Mouse (Mus musculus) liver, embryonic 12.5 days (tissue): Measurements from ENCODE around the gene Slc43a2. TPM values are rescaled to one million over a fixed set of nuclear protein-coding genes. Genes with fewer than 3 reads are reported as not detected.
"Not testable (repeated sequence)": the region's sequence is repeated elsewhere in the genome, so short reads cannot be mapped to it uniquely, and the experiment has no call there.

ENCODE experiments used
- ATAC-seq: fragments of 200-750 bp; cut with Nextera tagmentation; 2 replicates; pipeline ENCODE4 v1.8.0; 2017; ENCODE audit warnings: moderate number of reproducible peaks, mild to moderate bottlenecking, moderate library complexity
- H3K27ac ChIP-seq: fragments of 300-500 bp; sonication (generic); 2 replicates; pipeline ENCODE4 v1.5.1; 2016; ENCODE audit warnings: mild to moderate bottlenecking
- H3K27me3 ChIP-seq: fragments of 300-500 bp; sonication (generic); replicated peaks from 2 replicates; pipeline ENCODE4 v1.6.1; 2016; ENCODE audit warnings: mild to moderate bottlenecking, moderate library complexity
- H3K36me3 ChIP-seq: fragments of 300-500 bp; sonication (generic); 2 replicates; pipeline ENCODE4 v1.6.1; 2016; ENCODE audit warnings: mild to moderate bottlenecking, moderate library complexity
- H3K4me1 ChIP-seq: fragments of 300-500 bp; sonication (generic); 2 replicates; pipeline ENCODE4 v1.6.1; 2016
- H3K4me2 ChIP-seq: fragments of 300-500 bp; sonication (generic); 2 replicates; pipeline ENCODE4 v1.6.1; 2016; ENCODE audit warnings: mild to moderate bottlenecking, moderate library complexity
- H3K4me3 ChIP-seq: fragments of 300-500 bp; sonication (generic); 2 replicates; pipeline ENCODE4 v1.5.1; 2016; ENCODE audit warnings: mild to moderate bottlenecking, moderate library complexity
- H3K9ac ChIP-seq: fragments of 300-500 bp; sonication (generic); 2 replicates; pipeline ENCODE4 v1.6.1; 2016; ENCODE audit warnings: mild to moderate bottlenecking, moderate library complexity
- H3K9me3 ChIP-seq: fragments of 300-500 bp; sonication (generic); replicated peaks from 2 replicates; pipeline ENCODE4 v1.6.1; 2016; ENCODE audit warnings: mild to moderate bottlenecking, moderate library complexity
- WGBS: fragments of 180-500 bp; shearing (Covaris S2); methylation state at CpG from one replicate; pipeline ENCODE4 v1.1.7; 2016; ENCODE audit not compliant: insufficient replicate concordance; 5-methylcytosine and 5-hydroxymethylcytosine counted together
- polyA plus RNA-seq: library from polyadenylated mRNA; unstranded; fragments of >200 nt; fragmentation: Nextera tagmentation; extraction: Ambion mirVana; gene quantifications from 2 replicates; pipeline ENCODE4 v1.2.1, GENCODE M21; 2016

The Slc43a2 gene
- polyA plus RNA-seq, 1 experiment from 2014 or later, result 5.9 TPM

DNA sequence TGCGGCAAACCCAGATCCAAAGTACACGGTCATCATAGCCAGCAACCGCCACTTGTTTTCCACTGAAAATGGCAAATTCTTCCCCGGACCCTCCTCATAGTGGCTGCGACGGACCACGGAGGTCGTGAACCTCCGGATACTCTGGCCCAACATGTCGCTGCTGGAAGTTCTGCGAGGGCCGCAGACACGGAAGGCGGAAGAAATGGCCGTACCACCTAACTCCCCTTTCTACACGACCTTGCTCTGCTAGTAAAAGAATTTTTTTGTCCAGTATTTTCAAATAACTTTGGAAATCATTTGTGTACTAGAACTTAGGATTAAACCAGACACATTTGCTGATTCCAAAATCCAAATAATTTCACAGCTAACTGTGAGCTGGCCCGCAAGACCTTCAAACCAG lies 68.3 kb downstream of the Slc43a2 start:
- not testable (repeated sequence) for H3K4me2 ChIP-seq, H3K4me3 ChIP-seq, H3K9ac ChIP-seq, ATAC-seq, H3K9me3 ChIP-seq, H3K27me3 ChIP-seq, H3K27ac ChIP-seq
- peaks cover 25% of the 10 kb centered on the region for H3K4me1 ChIP-seq
- H3K36me3 ChIP-seq, result peaks cover 87% of the 10 kb centered on the region
- WGBS, result 88% methylated on average over 17 of the region's 17 CpGs

DNA sequence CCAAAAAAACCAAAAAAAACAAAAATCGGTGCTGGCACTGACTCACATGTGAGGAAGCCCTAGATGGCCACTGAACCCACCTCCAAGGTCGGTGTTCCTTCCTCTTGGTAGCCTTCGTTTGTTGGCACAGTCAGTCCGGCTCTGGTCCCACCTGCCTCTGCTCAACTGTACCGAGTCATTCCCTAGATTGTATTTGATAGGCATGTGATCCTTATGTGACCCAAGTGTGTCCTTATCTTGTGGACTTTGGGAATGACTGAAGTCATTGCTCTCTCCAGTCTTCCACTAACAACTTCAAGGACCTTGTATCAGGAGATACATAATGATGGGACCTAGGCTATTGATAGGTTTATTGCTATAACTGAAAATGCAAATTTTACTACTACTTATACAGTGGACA lies 73.3 kb downstream of the Slc43a2 start:
- H3K9me3 ChIP-seq, result no peaks in the 10 kb centered on the region
- H3K9ac ChIP-seq, result no peak overlapping the region
- H3K27me3 ChIP-seq, result no peaks in the 10 kb centered on the region
- peaks cover 14% of the 10 kb centered on the region for H3K4me1 ChIP-seq
- 70% methylated on average over 5 of the region's 5 CpGs for WGBS
- H3K36me3 ChIP-seq, result peaks cover 89% of the 10 kb centered on the region
- H3K27ac ChIP-seq, result no peak overlapping the region
- H3K4me2 ChIP-seq, result no peak overlapping the region
- H3K4me3 ChIP-seq, result no peak overlapping the region
- ATAC-seq, result no peak

DNA sequence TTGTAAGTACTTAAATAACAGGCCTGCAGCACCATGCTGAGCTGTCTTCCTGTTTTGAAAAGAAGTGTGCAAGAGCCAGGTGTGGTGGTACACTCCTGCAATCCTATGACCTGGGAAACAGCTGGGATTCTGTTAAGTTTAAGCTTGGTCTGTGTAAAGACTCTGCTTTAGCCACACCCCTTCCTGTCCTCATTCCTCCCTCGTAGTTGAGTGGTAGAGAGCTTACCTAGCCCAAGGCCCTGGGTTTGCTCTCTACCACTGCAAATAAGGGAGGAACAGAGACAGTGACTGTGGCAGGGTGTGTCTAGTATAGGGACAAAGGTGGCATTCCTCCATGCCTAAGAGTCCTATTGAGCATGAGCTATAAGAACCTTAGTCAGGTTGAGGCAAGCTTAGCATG lies 73.8 kb downstream of the Slc43a2 start:
- WGBS, result 34% methylated on average over 1 of the region's 1 CpGs
- Histone ChIP-seq H3K9me3 (no peaks in the 10 kb centered on the region), H3K36me3 (peaks cover 89% of the 10 kb centered on the region), H3K9ac (no peak overlapping the region), H3K4me1 (peaks cover 14% of the 10 kb centered on the region), H3K27me3 (no peaks in the 10 kb centered on the region), H3K4me2 (no peak overlapping the region), H3K27ac (no peak overlapping the region), H3K4me3 (no peak overlapping the region)
- ATAC-seq, result no peak

DNA sequence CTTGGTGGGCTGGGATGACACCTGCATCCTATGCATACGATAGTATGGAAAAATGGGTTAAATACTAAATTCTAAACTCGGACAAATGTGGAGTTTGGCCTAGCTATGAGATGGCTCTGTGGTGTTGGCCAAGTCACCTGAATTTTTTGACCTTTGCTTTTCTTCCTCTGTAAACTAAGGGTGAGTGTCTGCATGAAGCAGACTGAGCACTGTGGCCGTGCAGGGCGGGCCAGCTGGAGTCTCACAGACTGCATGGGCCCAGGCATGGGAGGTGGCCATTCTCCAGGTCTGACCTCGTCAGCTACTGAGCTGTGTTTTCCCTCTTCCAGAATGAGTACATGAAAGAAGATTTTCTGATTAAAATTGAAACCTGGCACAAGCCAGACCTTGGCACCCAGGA lies 77.3 kb downstream of the Slc43a2 start:
- H3K9me3 ChIP-seq, result no peaks in the 10 kb centered on the region
- peaks cover 14% of the 10 kb centered on the region for H3K4me1 ChIP-seq
- 81% methylated on average over 5 of the region's 5 CpGs for WGBS
- no peak overlapping the region for H3K4me2 ChIP-seq
- no peak for ATAC-seq
- no peak overlapping the region for H3K9ac ChIP-seq
- H3K4me3 ChIP-seq, result no peak overlapping the region
- no peak overlapping the region for H3K27ac ChIP-seq
- H3K36me3 ChIP-seq, result peaks cover 84% of the 10 kb centered on the region
- H3K27me3 ChIP-seq, result no peaks in the 10 kb centered on the region

DNA sequence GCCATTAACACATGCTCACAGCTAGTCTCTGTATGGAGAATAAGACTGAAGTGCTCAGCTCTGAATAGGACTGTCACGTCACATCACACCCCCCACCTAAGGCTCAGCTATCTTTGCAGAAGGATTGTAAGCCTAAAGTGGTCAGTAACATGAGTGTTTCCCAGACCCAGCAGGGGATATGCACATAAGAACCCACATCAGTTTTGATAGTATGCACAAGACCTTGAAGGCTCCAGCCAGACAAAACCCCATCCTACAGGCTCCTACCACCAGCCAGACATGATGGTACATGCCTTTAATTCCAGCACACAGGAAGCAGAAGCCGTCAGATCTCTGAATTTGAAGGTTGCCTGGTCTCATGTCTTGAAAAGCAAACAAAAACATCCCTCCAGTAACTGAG lies 78.5 kb downstream of the Slc43a2 start:
- WGBS, result 81% methylated on average over 2 of the region's 2 CpGs

DNA sequence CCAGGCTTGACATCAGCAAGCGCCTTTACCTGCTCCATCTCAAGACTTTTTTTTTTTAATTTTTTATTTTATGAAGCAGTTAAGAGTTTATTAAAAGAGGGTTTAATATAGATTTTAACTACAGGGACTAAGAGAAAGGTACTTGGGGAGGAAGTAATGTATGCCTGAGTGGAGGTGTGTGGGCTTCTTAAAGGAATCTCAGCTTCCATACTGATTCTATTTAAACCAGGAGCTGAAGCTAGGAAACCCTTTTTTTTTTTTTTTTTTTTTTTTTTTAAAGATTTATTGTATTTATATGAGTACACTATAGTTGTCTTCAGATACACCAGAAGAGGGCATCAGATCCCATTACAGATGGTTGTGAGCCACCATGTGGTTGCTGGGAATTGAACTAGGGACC lies 83.3 kb downstream of the Slc43a2 start:
- no peak overlapping the region for H3K9ac ChIP-seq
- peaks cover 78% of the 10 kb centered on the region for H3K36me3 ChIP-seq
- H3K9me3 ChIP-seq, result no peaks in the 10 kb centered on the region
- H3K27ac ChIP-seq, result no peak overlapping the region
- H3K27me3 ChIP-seq, result no peaks in the 10 kb centered on the region
- H3K4me3 ChIP-seq, result no peak overlapping the region
- WGBS, result 81% methylated on average over 1 of the region's 1 CpGs
- H3K4me1 ChIP-seq, result no peaks in the 10 kb centered on the region
- ATAC-seq, result no peak
- H3K4me2 ChIP-seq, result no peak overlapping the region

More for the DNA sequence above, 78.5 kb downstream of the Slc43a2 start:
- no peak for ATAC-seq
- Histone ChIP-seq H3K4me2 (no peak overlapping the region), H3K27ac (no peak overlapping the region), H3K27me3 (no peaks in the 10 kb centered on the region), H3K36me3 (peaks cover 86% of the 10 kb centered on the region), H3K4me3 (no peak overlapping the region), H3K4me1 (peaks cover 14% of the 10 kb centered on the region), H3K9me3 (no peaks in the 10 kb centered on the region), H3K9ac (no peak overlapping the region)

DNA sequence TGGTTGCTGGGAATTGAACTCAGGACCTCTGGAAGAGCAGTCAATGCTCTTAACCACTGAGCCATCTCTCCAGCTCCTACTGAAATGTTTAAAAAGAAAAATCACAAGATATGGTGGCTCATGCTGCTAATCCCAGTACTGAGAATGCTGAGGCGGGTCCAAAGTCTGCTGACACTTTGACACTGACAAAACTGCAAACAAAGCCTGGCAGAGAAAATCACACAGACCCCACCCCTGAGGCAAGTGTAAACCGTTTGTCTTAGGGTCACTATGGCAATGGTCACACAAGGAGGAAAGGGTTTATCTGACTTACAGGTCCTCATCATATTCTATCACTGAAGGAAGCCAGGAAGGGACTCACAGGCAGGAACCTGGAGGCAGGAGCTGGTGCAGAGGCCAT lies 84.1 kb downstream of the Slc43a2 start:
- no peaks in the 10 kb centered on the region for H3K9me3 ChIP-seq
- no peaks in the 10 kb centered on the region for H3K4me1 ChIP-seq
- H3K9ac ChIP-seq, result no peak overlapping the region
- no peaks in the 10 kb centered on the region for H3K27me3 ChIP-seq
- H3K27ac ChIP-seq, result no peak overlapping the region
- ATAC-seq, result no peak
- peaks cover 78% of the 10 kb centered on the region for H3K36me3 ChIP-seq
- H3K4me3 ChIP-seq, result no peak overlapping the region
- H3K4me2 ChIP-seq, result no peak overlapping the region
- WGBS, result 73% methylated on average over 2 of the region's 2 CpGs

DNA sequence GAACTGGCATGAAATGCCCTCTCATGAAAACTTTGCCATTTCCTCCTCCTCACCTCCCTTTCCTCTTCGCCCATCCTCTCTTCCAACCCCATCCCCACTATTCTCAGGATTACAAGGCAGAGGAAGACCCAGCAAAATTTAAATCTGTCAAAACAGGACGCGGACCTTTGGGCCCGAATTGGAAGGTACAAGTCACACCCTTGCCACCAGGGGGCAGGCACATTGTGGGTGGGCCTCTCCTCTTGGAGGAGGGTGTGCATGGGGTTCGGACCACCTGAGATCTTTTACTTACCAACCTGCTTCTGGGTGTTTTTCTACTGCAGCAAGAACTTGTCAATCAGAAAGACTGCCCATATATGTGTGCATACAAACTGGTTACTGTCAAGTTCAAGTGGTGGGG lies 87.6 kb downstream of the Slc43a2 start:
- Histone ChIP-seq H3K9me3 (no peaks in the 10 kb centered on the region), H3K36me3 (peaks cover 76% of the 10 kb centered on the region), H3K9ac (no peak overlapping the region), H3K27me3 (no peaks in the 10 kb centered on the region), H3K27ac (no peak overlapping the region), H3K4me2 (no peak overlapping the region), H3K4me3 (no peak overlapping the region), H3K4me1 (peaks cover 11% of the 10 kb centered on the region)
- ATAC-seq, result no peak
- WGBS, result 77% methylated on average over 5 of the region's 5 CpGs

DNA sequence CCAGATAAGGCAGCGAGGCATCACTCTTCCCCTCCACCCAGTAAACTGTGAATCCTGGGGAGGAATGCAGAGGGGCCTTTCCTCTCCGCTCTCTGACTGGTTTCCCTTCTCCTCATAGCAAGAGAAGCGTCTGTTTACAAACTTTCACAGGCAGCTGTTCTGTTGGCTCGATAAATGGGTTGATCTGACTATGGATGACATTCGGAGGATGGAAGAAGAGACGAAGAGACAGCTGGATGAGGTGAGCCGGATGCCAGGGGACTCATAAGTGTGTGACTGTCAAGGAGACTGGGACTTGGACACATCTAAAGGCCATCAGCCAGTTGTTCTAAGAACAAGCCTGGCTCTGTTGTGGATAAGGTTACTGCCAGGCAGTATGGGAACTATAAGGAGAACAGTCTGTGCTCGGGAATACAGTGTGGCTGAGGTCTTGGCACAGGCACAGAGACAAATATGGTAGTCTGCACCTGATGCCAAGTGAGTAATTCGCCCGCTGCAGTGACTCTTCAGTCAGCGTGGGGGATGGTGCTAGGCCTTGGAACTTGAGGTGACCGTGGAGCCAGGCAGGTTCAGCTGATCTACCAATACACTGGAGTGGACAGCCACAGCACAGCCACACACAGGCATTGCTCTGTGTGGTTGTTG lies 88.8 kb downstream of the Slc43a2 start:
- H3K36me3 ChIP-seq, result peaks cover 77% of the 10 kb centered on the region

DNA sequence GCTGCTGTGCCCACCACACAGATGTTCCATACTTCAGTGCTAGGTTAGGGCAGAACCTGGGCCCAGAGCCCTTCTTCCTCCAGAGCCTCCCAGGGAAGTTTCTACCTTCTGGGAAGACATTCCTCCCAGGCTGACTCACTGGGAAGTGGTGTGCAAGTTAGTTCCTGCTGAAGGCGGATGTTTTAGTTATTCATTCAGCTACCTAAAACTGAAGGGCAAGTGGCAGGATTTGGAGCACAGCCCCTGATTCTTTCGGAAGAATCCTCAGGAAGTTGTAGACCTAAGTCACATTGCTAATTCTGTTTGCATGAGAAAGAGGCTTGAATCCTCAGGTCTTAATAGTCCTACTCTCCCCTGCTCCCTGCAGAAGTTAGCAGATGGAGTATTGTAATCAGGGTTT lies 89.9 kb downstream of the Slc43a2 start:
- WGBS, result 72% methylated on average over 2 of the region's 2 CpGs
- Histone ChIP-seq H3K9ac (no peak overlapping the region), H3K4me3 (no peak overlapping the region), H3K27me3 (no peaks in the 10 kb centered on the region), H3K9me3 (no peaks in the 10 kb centered on the region), H3K4me2 (no peak overlapping the region), H3K36me3 (peaks cover 81% of the 10 kb centered on the region), H3K27ac (no peak overlapping the region), H3K4me1 (peaks cover 16% of the 10 kb centered on the region)
- ATAC-seq, result no peak

More for the DNA sequence above, 88.8 kb downstream of the Slc43a2 start:
- Histone ChIP-seq H3K27ac (no peak overlapping the region), H3K4me2 (no peak overlapping the region), H3K9me3 (no peaks in the 10 kb centered on the region), H3K4me1 (peaks cover 16% of the 10 kb centered on the region), H3K27me3 (no peaks in the 10 kb centered on the region), H3K9ac (no peak overlapping the region), H3K4me3 (no peak overlapping the region)
- no peak for ATAC-seq
- 84% methylated on average over 12 of the region's 12 CpGs for WGBS

DNA sequence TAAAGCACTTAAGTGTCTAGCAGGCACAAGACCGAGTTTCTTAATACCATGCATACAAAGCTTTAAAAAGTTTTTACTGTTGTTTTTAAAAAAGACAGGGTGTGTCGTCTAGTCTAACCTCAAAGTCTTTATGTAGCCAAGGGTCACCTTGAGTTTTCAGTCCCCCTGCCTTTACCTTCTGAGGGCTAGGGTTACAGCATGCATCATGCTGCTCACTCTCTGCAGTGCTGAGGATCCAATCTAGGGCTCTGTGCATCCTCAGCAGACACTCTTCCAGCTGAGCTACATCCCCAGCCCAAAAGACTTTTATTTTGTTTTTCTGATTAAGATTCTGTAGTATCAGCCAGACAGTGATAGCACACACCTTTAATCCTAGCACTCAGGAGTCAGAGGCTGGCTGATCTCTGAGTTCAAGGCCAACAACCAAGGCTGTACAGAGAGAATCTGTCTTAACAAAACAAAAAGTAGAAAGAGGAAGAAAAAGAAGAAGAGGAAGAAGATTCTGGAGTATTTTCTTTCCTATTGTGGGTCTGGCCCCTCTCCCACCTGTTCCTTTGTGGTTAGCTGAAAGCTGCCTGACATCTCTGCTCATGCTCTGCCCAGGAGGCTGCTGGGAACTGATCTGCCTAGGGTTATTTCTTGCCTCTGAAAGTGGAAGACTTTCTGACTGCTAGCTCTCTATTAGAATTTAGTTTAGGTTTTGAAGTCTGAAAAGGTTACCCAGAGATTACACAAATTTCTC lies 91.3 kb downstream of the Slc43a2 start:
- H3K4me1 ChIP-seq, result peaks cover 24% of the 10 kb centered on the region
- no peak for ATAC-seq
- no peak overlapping the region for H3K4me2 ChIP-seq
- peak overlapping the region; percentile 31; the same call in 1 of the 2 replicates for H3K27ac ChIP-seq
- H3K4me3 ChIP-seq, result no peak overlapping the region
- 63% methylated on average over 2 of the region's 2 CpGs for WGBS
- no peak overlapping the region for H3K9ac ChIP-seq
- peaks cover 82% of the 10 kb centered on the region for H3K36me3 ChIP-seq
- no peaks in the 10 kb centered on the region for H3K27me3 ChIP-seq
- no peaks in the 10 kb centered on the region for H3K9me3 ChIP-seq

DNA sequence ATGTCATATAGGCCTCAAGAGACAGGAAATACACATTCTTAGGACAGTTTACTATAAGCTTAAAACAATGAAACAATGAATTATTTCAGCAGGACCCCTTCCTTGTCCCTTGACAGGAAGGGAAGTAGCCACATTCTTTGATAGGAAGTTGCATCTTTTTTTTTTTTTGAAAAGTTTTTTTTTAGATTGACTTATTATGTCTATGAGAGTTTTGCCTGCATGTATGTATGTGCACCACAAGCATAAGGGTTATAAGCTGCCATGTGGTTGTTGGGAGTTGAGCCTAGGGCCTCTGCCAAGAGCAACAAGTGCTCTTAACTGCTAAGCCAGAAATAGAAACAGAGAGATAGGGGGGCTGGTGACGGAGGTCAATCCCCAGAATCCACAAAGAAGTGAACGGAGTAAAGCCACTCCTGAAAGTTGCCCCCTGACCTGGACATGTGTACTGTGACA lies 92.6 kb downstream of the Slc43a2 start:
- Histone ChIP-seq H3K9ac (no peak overlapping the region), H3K27ac (peak overlapping the region; percentile 52), H3K36me3 (peaks cover 79% of the 10 kb centered on the region), H3K4me2 (no peak overlapping the region), H3K9me3 (no peaks in the 10 kb centered on the region), H3K27me3 (no peaks in the 10 kb centered on the region), H3K4me3 (no peak overlapping the region), H3K4me1 (peaks cover 24% of the 10 kb centered on the region)
- no peak for ATAC-seq
- WGBS, result 34% methylated on average over 2 of the region's 2 CpGs
